Mouse (Mus musculus) liver, embryonic 12.5 days (tissue): Measurements from ENCODE around the gene Bglap3. TPM values are rescaled to one million over a fixed set of nuclear protein-coding genes. Genes with fewer than 3 reads are reported as not detected.
A peak's percentile ranks its signal among the peaks of the same experiment; 100 is the strongest.

Experiments used
- ATAC-seq: fragments of 200-750 bp; cut with Nextera tagmentation; 2 replicates; pipeline ENCODE4 v1.8.0; 2017; ENCODE audit warnings: moderate number of reproducible peaks, mild to moderate bottlenecking, moderate library complexity
- H3K27ac ChIP-seq: fragments of 300-500 bp; sonication (generic); 2 replicates; pipeline ENCODE4 v1.5.1; 2016; ENCODE audit warnings: mild to moderate bottlenecking
- H3K27me3 ChIP-seq: fragments of 300-500 bp; sonication (generic); replicated peaks from 2 replicates; pipeline ENCODE4 v1.6.1; 2016; ENCODE audit warnings: mild to moderate bottlenecking, moderate library complexity
- H3K36me3 ChIP-seq: fragments of 300-500 bp; sonication (generic); 2 replicates; pipeline ENCODE4 v1.6.1; 2016; ENCODE audit warnings: mild to moderate bottlenecking, moderate library complexity
- H3K4me1 ChIP-seq: fragments of 300-500 bp; sonication (generic); 2 replicates; pipeline ENCODE4 v1.6.1; 2016
- H3K4me2 ChIP-seq: fragments of 300-500 bp; sonication (generic); 2 replicates; pipeline ENCODE4 v1.6.1; 2016; ENCODE audit warnings: mild to moderate bottlenecking, moderate library complexity
- H3K4me3 ChIP-seq: fragments of 300-500 bp; sonication (generic); 2 replicates; pipeline ENCODE4 v1.5.1; 2016; ENCODE audit warnings: mild to moderate bottlenecking, moderate library complexity
- H3K9ac ChIP-seq: fragments of 300-500 bp; sonication (generic); 2 replicates; pipeline ENCODE4 v1.6.1; 2016; ENCODE audit warnings: mild to moderate bottlenecking, moderate library complexity
- H3K9me3 ChIP-seq: fragments of 300-500 bp; sonication (generic); replicated peaks from 2 replicates; pipeline ENCODE4 v1.6.1; 2016; ENCODE audit warnings: mild to moderate bottlenecking, moderate library complexity
- WGBS: fragments of 180-500 bp; shearing (Covaris S2); methylation state at CpG from one replicate; pipeline ENCODE4 v1.1.7; 2016; ENCODE audit not compliant: insufficient replicate concordance; 5-methylcytosine and 5-hydroxymethylcytosine counted together
- polyA plus RNA-seq: library from polyadenylated mRNA; unstranded; fragments of >200 nt; fragmentation: Nextera tagmentation; extraction: Ambion mirVana; gene quantifications from 2 replicates; pipeline ENCODE4 v1.2.1, GENCODE M21; 2016

The Bglap3 gene
- polyA plus RNA-seq, 1 experiment from 2014 or later, result 0.13 TPM

- Histone ChIP-seq H3K9me3 (no peaks in the 10 kb centered on the region), H3K27ac (no peak overlapping the region)
Measured at GRCm38 (mm10) chr3:88354396-88355165, 18.0 kb downstream of the Bglap3 start.

DNA sequence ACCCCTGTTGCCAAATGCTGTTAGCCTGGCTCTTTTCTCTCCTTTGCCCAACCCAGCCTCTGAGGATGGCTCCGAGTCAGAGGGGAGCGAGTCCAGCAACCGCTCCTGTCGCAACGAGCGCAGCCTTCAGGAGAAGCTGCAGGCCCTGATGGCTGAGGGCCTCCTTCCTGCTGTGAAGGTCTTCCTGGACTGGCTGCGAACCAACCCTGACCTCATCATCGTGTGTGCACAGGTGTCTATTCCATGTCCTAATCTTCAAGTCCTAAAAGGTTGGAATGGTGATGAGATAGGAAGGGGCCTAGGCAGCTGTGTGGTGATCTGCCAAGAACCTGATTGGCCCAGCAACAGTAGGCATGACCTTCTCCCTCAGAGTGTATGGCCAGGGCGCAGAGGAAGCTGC, 19.6 kb downstream of the Bglap3 start:
- no peak overlapping the region for H3K4me3 ChIP-seq
- H3K4me2 ChIP-seq, result no peak overlapping the region
- no peak overlapping the region for H3K27ac ChIP-seq
- ATAC-seq, result no peak
- 92% methylated on average over 9 of the region's 9 CpGs for WGBS
- peaks cover 100% of the 10 kb centered on the region for H3K36me3 ChIP-seq
- H3K9ac ChIP-seq, result no peak overlapping the region
- H3K27me3 ChIP-seq, result no peaks in the 10 kb centered on the region
- H3K4me1 ChIP-seq, result no peaks in the 10 kb centered on the region
- H3K9me3 ChIP-seq, result no peaks in the 10 kb centered on the region

More at GRCm38 (mm10) chr3:88354396-88355165, 18.0 kb downstream of the Bglap3 start:
- no peak overlapping the region for H3K4me2 ChIP-seq
- no peaks in the 10 kb centered on the region for H3K27me3 ChIP-seq
- 95% methylated on average over 8 of the region's 8 CpGs for WGBS
- no peak for ATAC-seq
- 0 out of 2 replicates have a peak, but pooled peaks cover 2% of the 10 kb centered on the region for H3K4me1 ChIP-seq
- H3K4me3 ChIP-seq, result no peak overlapping the region
- peaks cover 100% of the 10 kb centered on the region for H3K36me3 ChIP-seq
- no peak overlapping the region for H3K9ac ChIP-seq

DNA sequence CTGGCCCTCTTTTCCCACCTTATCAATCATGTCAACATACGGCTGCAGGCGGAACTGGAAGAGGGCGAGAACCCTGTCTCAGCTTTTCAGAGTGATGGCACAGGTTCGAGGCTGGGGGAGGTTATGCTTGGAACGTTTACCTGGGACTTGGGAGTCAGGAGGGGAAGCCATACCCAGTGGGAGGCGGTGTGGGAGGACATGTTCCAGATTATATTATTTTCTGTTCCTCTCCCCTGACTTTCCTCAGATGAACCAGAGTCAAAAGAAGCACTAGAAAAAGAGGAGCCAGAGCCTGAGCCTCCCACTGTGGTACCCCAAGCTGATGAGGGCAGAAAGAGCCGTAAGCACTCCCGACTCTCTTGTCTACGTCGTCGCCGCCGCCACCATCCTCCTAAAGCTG, 21.8 kb downstream of the Bglap3 start:
- ATAC-seq, result no peak
- Histone ChIP-seq H3K4me2 (no peak overlapping the region), H3K9ac (no peak overlapping the region), H3K27me3 (no peaks in the 10 kb centered on the region), H3K36me3 (peaks cover 100% of the 10 kb centered on the region), H3K9me3 (no peaks in the 10 kb centered on the region), H3K27ac (no peak overlapping the region), H3K4me3 (no peak overlapping the region), H3K4me1 (no peaks in the 10 kb centered on the region)
- 88% methylated on average over 13 of the region's 13 CpGs for WGBS

- Histone ChIP-seq H3K4me1 (peaks cover 65% of the 10 kb centered on the region), H3K9ac (peak overlapping the region; percentile 66), H3K27me3 (no peaks in the 10 kb centered on the region), H3K4me3 (peak overlapping the region; percentile 80), H3K36me3 (peaks cover 39% of the 10 kb centered on the region), H3K9me3 (no peaks in the 10 kb centered on the region), H3K4me2 (peak overlapping the region; percentile 81), H3K27ac (peak overlapping the region; percentile 96)
- ATAC-seq, result no peak
- WGBS, result 54% methylated on average over 3 of the region's 3 CpGs
Measured at GRCm38 (mm10) chr3:88339006-88339405, 33.5 kb downstream of the Bglap3 start.

DNA sequence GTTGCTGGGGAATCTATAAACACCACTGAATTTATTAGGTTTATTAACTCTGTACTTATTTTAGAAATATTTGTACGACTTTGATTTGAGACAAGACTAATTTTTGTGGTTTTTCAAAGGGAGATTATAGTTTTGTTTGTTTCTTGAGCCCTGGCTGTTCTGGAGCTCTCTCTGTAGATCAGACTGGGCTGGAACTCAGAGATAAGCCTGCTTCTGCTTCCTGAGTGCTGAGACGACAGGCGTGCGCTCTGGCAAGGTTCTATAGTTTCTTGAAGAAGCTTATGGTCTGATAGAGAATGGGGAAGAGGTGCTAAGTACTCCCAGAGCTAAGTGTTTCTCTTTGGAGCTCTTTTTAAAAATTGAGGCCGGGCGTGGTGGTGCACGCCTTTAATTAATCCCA, 34.2 kb downstream of the Bglap3 start:
- Histone ChIP-seq H3K27ac (peak overlapping the region; percentile 96), H3K9me3 (no peaks in the 10 kb centered on the region), H3K36me3 (peaks cover 32% of the 10 kb centered on the region), H3K4me3 (peak overlapping the region; percentile 80), H3K4me2 (peak overlapping the region; percentile 81), H3K9ac (peak overlapping the region; percentile 89), H3K4me1 (peaks cover 72% of the 10 kb centered on the region), H3K27me3 (no peaks in the 10 kb centered on the region; the same call in 1 of the 2 replicates)
- ATAC-seq, result peak; percentile 61
- WGBS, result 22% methylated on average over 7 of the region's 7 CpGs

GRCm38 (mm10) chr3:88337367-88338020, 35.0 kb downstream of the Bglap3 start:
- peak; percentile 53 for ATAC-seq
- WGBS, result 22% methylated on average over 11 of the region's 11 CpGs
- Histone ChIP-seq H3K9ac (peak overlapping the region; percentile 89), H3K36me3 (peaks cover 28% of the 10 kb centered on the region), H3K27me3 (peaks cover 1% of the 10 kb centered on the region; the same call in 1 of the 2 replicates), H3K4me3 (peak overlapping the region; percentile 80), H3K9me3 (no peaks in the 10 kb centered on the region), H3K4me1 (peaks cover 73% of the 10 kb centered on the region), H3K27ac (peak overlapping the region; percentile 96), H3K4me2 (peak overlapping the region; percentile 81)

DNA sequence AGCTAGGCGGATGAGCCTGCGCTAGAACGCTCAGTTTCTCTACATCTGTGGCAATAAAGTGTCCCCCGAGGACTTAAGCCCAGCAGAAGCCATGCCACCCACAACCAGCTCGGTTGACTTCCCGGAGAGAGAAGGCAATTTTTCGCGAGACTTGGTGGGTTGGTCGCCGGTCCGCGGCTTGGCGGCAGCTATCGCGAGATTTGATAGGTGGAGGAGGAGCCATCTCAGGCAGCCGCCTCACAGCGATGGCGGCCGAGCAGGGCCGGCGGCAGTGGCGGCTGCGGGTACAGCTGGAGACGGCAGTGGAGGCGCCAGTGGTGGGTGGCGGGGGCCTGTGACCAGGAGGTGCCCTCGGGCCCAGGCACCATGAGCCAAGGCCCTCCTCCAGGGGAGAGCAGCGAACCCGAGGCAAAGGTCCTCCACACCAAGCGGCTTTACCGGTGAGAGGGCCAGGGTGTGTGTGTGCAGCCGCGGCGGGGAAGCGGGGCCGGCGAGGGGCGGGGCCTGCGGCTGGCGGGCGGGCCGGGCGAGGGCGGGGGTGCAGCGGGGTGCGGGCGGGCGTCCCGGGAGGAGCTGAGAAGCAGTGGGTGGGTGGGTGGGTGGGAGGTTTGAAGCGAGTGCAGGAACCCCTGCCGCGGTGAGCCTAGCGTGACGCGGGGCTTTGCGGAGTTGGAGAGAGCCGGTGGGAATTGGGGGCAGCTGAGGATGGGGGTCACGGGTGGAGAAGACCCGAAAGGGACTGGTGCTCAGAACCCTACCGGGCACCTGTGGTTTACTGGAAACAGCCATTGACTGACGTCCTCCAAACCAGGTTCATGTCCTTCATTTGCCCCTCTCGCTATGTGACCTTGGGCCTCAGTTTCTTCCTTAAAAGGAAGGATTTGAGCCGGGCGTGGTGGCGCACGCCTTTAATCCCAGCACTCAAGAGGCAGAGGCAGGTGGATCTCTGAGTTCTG, 36.2 kb downstream of the Bglap3 start, which contains the start of the genes Tmem79 and Smg5:
Tmem79 (minus strand) TSS at position 91 of the 956 bp plus-strand sequence.
Smg5 (plus strand) TSS at position 203 of the 956 bp plus-strand sequence.
- peak; percentile 88 for ATAC-seq
- Histone ChIP-seq H3K9ac (peak within 1 kb of the TSS; percentile 89), H3K27me3 (peaks cover 6% of the 10 kb centered on the region; the same call in 1 of the 2 replicates), H3K4me3 (peak within 1 kb of the TSS; percentile 80), H3K36me3 (peaks cover 18% of the 10 kb centered on the region), H3K27ac (peak within 1 kb of the TSS; percentile 96), H3K4me1 (peaks cover 66% of the 10 kb centered on the region), H3K4me2 (peak within 1 kb of the TSS; percentile 81), H3K9me3 (no peaks in the 10 kb centered on the region)
- 1% methylated on average over 56 of the region's 66 CpGs for WGBS

- under 1% methylated on average over 27 of the region's 27 CpGs for WGBS
Measured at GRCm38 (mm10) chr3:88335436-88336053, 37.0 kb downstream of the Bglap3 start.

DNA sequence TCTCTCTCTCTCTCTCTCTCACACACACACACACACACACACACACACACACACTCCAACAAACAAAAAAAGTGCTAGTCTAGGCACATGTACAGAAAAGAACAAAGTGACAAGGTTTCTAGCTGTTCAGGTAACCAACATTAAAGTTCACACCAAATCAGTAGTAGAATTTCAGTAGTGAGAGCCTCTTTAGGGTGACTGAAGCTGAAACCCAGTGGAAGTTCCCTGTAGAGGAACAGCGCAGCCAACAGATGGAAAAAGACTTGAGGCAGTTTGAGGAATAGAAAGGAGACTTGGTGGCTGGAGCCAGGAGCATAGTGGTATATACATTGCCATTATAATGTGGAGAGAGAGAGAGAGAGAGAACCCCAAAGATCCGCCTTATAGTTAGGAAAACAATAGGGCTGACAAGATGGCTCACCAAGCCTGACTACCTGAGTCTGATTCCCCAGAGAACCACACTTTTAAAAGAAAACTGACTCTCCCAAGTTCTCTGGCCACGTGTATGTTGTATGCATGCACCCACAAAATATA, 37.6 kb downstream of the Bglap3 start:
- 16% methylated on average over 3 of the region's 3 CpGs for WGBS
- Histone ChIP-seq H3K9ac (peak overlapping the region; percentile 89), H3K4me1 (peaks cover 55% of the 10 kb centered on the region), H3K27ac (peak overlapping the region; percentile 96), H3K4me2 (peak overlapping the region; percentile 81), H3K4me3 (peak overlapping the region; percentile 80), H3K27me3 (peaks cover 6% of the 10 kb centered on the region; the same call in 1 of the 2 replicates), H3K9me3 (no peaks in the 10 kb centered on the region), H3K36me3 (peaks cover 15% of the 10 kb centered on the region)
- ATAC-seq, result no peak

More at GRCm38 (mm10) chr3:88335436-88336053, 37.0 kb downstream of the Bglap3 start:
- H3K4me1 ChIP-seq, result peaks cover 58% of the 10 kb centered on the region
- H3K9me3 ChIP-seq, result no peaks in the 10 kb centered on the region
- peaks cover 6% of the 10 kb centered on the region; the same call in 1 of the 2 replicates for H3K27me3 ChIP-seq
- H3K9ac ChIP-seq, result peak overlapping the region; percentile 89
- peaks cover 13% of the 10 kb centered on the region for H3K36me3 ChIP-seq
- H3K27ac ChIP-seq, result peak overlapping the region; percentile 96
- peak overlapping the region; percentile 81 for H3K4me2 ChIP-seq
- peak overlapping the region; percentile 80 for H3K4me3 ChIP-seq
- peak; percentile 35 for ATAC-seq

DNA sequence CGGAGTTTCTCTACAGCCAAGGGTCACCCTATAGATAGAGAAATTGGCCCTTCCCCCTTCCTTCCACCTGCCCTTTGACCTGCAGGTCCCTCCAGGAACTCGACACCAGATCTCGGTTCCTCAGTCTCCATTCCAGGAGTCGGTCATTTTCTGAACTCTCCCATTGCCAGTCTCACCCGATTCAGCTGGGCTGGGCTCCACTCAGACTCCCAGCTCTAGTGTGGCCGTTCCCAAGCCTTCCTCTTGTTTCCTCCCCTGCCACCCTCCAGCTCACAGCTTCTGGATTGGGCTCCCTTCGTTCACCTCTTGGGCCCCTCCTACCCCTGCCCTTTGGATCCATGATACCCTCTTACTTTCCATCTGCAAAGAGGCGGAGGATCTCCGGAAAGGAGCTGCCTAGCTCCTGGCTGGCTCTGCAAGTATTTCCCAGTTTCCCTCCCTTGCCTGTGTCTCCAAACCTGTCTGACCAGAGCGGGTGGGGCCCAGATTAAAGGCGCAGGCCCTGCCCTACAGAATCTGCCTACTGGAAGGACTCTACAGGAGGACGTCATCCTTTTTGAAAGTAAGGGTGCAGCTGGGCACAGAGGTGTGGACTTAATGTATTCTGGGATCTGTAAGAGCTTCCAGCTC, 38.4 kb downstream of the Bglap3 start:
- WGBS, result 53% methylated on average over 12 of the region's 12 CpGs
- ATAC-seq, result peak; percentile 33; the same call in 1 of the 2 replicates
- Histone ChIP-seq H3K4me1 (peaks cover 47% of the 10 kb centered on the region), H3K27me3 (peaks cover 6% of the 10 kb centered on the region; the same call in 1 of the 2 replicates), H3K4me2 (peak overlapping the region; percentile 81), H3K27ac (peak overlapping the region; percentile 96), H3K36me3 (peaks cover 23% of the 10 kb centered on the region), H3K9me3 (no peaks in the 10 kb centered on the region), H3K4me3 (peak overlapping the region; percentile 80), H3K9ac (peak overlapping the region; percentile 89)
